Mouse (Mus musculus) liver, adult 2 months (tissue): ENCODE data around the gene Atp5d.

Experiments
- CTCF ChIP-seq: fragments of 200-500 bp; IDR thresholded peaks from 2 replicates; pipeline ENCODE4 v1.5.1; 2011; ENCODE audit warnings: low read depth, low read length, control low read depth
- POLR2A ChIP-seq: fragments of 200-500 bp; IDR thresholded peaks from 2 replicates; pipeline ENCODE4 v1.6.1; 2011; ENCODE audit warnings: low read length, control low read depth; ENCODE audit not compliant: insufficient read depth; ENCODE audit errors: extremely low read depth

GRCm38 (mm10) chr10:80133226-80133849, 5.1 kb upstream of the Atp5d start:
- no peak for TF ChIP-seq POLR2A
- peak; percentile 44 for TF ChIP-seq CTCF
